Mouse (Mus musculus): ENCODE measurements at regions not wholly inside any gene's neighbourhood (a gene's known extent, or its start where the extent isn't known, plus 50 kb on each side); places are given as distances from the start of the nearest gene placed in this dataset.

DNA sequence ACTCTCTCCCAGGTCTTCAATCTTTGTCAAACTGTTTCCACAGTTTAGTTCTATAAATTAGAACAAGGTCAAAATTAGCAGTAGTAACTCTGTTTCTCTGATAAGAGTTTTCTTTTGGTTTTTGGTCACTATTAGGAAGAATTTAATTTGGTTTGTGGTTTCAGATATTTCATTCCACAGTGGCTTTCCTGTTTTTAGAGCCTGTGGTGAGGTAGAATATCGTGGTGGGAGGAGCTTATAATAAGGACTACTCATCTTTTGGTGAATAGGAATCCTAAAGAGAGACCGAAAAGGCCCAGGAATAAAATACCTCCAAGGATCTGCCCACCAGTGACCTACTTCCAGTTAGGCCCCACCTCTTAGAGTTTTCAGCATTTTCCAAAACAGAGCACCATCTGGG is 125.8 kb upstream of the Fut8 start:
- TF ChIP-seq POLR2A (IDR thresholded peaks at IDR 0.05; ENCODE audit: borderline replicate concordance, extremely low read depth, low read depth, low read length) (no peak), CTCF (IDR thresholded peaks at IDR 0.05; ENCODE audit: insufficient read depth, low read length) (no peak)
